Mouse (Mus musculus) C2C12 (cell line): ENCODE measurements at regions not wholly inside any gene's neighbourhood (a gene's known extent, or its start where the extent isn't known, plus 50 kb on each side); places are given as distances from the start of the nearest gene placed in this dataset.

ENCODE experiments used
- CTCF ChIP-seq: IDR thresholded peaks from one replicate; pipeline ENCODE4 v1.5.1; 2011; ENCODE audit not compliant: control insufficient read depth, insufficient read depth, insufficient read length
- USF1 ChIP-seq: IDR thresholded peaks from one replicate; pipeline ENCODE4 v1.6.1; 2011; ENCODE audit warnings: low read depth, mild to moderate bottlenecking, control low read depth, moderate library complexity

GRCm38 (mm10) chr3:156304174-156304573, 257.4 kb upstream of the Negr1 start:
- TF ChIP-seq USF1 (no peak), CTCF (no peak)
